Mouse (Mus musculus) midbrain, embryonic 13.5 days (tissue): ENCODE data around the gene Smg8. TPM values are rescaled to one million over a fixed set of nuclear protein-coding genes. Genes with fewer than 3 reads are reported as not detected.

Experiments used
- ATAC-seq: fragments of 200-750 bp; cut with Nextera tagmentation; 2 replicates; pipeline ENCODE4 v1.8.0; 2017; ENCODE audit warnings: mild to moderate bottlenecking, moderate TSS enrichment, moderate library complexity
- H3K27ac ChIP-seq: fragments of 300-500 bp; sonication (generic); 2 replicates; pipeline ENCODE4 v1.5.1; 2015; ENCODE audit warnings: inconsistent platforms, mild to moderate bottlenecking, moderate library complexity
- H3K27me3 ChIP-seq: fragments of 300-500 bp; sonication (generic); 2 replicates; pipeline ENCODE4 v1.6.1; 2015; ENCODE audit warnings: mild to moderate bottlenecking, inconsistent platforms
- H3K36me3 ChIP-seq: fragments of 300-500 bp; sonication (generic); 2 replicates; pipeline ENCODE4 v1.6.1; 2015; ENCODE audit warnings: mild to moderate bottlenecking, inconsistent platforms
- H3K4me1 ChIP-seq: fragments of 300-500 bp; sonication (generic); replicated peaks from 2 replicates; pipeline ENCODE4 v1.6.1; 2015; ENCODE audit warnings: inconsistent platforms
- H3K4me2 ChIP-seq: fragments of 300-500 bp; sonication (generic); replicated peaks from 2 replicates; pipeline ENCODE4 v1.6.1; 2015; ENCODE audit warnings: moderate library complexity, mild to moderate bottlenecking, inconsistent platforms
- H3K4me3 ChIP-seq: fragments of 300-500 bp; sonication (generic); replicated peaks from 2 replicates; pipeline ENCODE4 v1.5.1; 2015; ENCODE audit warnings: mild to moderate bottlenecking, inconsistent platforms
- H3K9ac ChIP-seq: fragments of 300-500 bp; sonication (generic); replicated peaks from 2 replicates; pipeline ENCODE4 v1.6.1; 2015; ENCODE audit warnings: mild to moderate bottlenecking, inconsistent platforms
- H3K9me3 ChIP-seq: fragments of 300-500 bp; sonication (generic); 2 replicates; pipeline ENCODE4 v1.6.1; 2016; ENCODE audit warnings: mild to moderate bottlenecking, inconsistent platforms
- WGBS: fragments of 180-500 bp; shearing (Covaris S2); methylation state at CpG from one replicate; pipeline ENCODE4 v1.1.7; 2015; 5-methylcytosine and 5-hydroxymethylcytosine counted together
- polyA plus RNA-seq: library from polyadenylated mRNA; unstranded; fragments of >200 nt; fragmentation: Nextera tagmentation; extraction: Ambion mirVana; gene quantifications from 2 replicates; pipeline ENCODE4 v1.2.1, GENCODE M21; 2015

Smg8 gene
- polyA plus RNA-seq: 23.0 and 23.7 TPM in 2 replicates

DNA sequence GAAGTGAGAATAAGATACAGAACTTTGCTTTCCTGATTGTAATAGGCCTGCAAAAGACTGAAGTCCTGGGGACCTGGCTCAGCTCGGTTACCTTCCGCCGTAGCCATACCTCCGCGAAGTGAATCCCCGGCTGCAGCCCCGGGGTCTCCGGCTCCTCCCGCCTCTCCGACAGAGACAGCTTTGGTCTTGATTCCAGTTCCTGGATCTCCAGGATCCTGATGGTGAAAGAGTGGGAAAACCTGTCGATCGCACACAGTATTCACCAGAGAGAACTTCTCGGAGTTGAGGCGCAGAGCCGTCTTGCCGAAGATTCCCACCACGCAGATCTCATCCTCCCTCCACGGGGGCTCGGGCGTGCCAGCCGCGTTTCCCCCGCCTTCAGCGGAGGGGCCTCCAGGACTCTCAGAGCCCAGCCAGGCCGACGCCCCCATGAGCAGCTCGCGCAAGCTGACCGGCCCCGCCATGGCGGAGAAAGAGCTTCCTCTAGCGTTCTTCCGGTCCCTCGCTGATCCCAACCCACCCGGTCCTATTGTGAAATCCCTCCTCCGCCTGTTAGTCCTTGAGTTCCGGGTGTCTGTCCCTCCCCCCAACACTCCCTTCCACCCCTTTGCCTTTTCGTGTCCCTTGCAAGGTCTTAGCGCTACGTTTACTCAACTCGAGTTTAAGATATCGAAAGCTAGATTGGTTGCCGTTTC is at the start of gene Smg8:
TSS of gene Smg8 (minus strand) at position 485 of the 695 bp plus-strand sequence.
- peak within 1 kb of the TSS; percentile 96 for H3K4me3 ChIP-seq
- peak; percentile 95 for ATAC-seq
- no peaks in the 10 kb centered on the region for H3K9me3 ChIP-seq
- H3K36me3 ChIP-seq: peaks cover 33% of the 10 kb centered on the region
- under 1% methylated on average over 43 of the region's 43 CpGs for WGBS
- peak within 1 kb of the TSS; percentile 91 for H3K9ac ChIP-seq
- peak within 1 kb of the TSS; percentile 74 for H3K27ac ChIP-seq
- no peaks in the 10 kb centered on the region for H3K27me3 ChIP-seq
- peak within 1 kb of the TSS; percentile 98 for H3K4me2 ChIP-seq
- peaks cover 37% of the 10 kb centered on the region for H3K4me1 ChIP-seq

DNA sequence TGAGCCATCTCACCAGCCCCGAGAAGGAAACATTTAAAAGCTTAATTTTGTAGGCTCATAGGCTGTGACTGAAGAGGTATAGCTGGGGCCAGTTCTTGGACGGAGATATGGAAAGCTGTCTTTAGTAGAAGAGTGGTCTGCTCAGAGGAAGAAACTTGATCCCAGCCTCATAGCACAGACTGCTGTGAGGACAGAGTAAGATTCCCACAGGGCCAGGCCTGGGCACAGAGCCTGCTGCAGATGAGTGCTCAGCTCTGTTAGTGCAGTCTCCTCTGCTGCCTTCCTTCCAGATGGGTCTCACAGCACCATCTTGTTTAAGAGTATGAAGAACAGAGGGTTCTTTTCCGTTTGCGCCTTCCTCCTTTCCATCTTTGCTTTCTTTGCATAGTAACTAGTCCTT is 49.7 kb upstream of the Smg8 start:
- no peak overlapping the region for H3K27ac ChIP-seq
- H3K9me3 ChIP-seq: no peaks in the 10 kb centered on the region
- no peak overlapping the region for H3K4me2 ChIP-seq
- no peak for ATAC-seq
- no peaks in the 10 kb centered on the region for H3K4me1 ChIP-seq
- peaks cover 34% of the 10 kb centered on the region for H3K36me3 ChIP-seq
- H3K4me3 ChIP-seq: no peak overlapping the region
- no peak overlapping the region for H3K9ac ChIP-seq
- 92% methylated on average over 4 of the region's 4 CpGs for WGBS
- no peaks in the 10 kb centered on the region for H3K27me3 ChIP-seq

DNA sequence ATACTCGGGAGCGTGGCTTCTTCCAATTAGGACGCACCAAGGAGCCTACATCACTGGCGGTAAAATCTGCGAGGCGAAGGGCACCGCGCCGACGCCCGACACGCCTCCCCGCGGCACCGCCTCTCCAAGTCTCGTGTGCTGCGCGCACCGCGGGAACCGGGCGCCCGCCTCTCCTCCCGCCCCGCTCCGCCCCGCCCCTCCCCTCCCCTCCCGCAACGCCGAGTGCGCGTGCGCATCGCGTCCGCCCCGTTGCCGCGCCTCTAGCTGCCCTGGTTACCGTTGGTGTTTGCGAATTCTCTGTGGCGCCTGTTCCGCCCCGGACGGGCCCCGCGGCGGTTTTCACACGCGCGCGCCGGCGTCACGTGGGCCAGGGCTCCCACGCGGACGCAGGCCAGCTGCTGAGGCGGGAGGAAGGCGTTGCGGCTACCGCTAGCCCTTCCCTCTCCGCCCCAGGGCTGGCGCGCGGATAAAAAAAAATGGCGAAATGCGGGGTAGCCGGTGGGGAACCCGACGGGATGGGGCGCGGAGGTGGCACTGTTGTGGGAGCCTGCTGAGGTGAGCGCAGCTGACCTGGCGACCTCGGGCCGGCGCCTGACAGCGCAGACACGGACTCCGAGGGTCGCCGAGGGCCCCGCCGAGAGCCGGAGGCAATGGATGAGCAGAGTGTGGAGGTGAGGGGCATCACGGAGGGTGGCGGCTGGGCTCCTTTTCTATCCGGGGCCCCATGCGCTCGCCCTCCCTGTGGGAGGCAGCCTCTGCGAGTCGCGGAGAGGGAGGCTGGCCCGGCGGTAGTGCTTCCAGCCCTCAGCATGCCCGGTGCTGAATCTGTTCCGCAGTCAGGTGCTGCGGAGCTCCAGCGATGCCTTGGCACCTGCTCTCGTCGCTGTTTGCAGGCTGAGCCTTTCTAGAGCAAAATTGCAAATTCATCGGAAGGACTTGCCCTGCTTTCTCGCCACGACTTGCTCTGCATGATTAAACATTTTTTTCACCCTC is 40.5 kb upstream of the Smg8 start, which contains the start of gene Trim37:
TSS of gene Trim37 (plus strand) at position 254 of the 993 bp plus-strand sequence.
- Histone ChIP-seq H3K9ac (peak within 1 kb of the TSS; percentile 90), H3K27ac (peak within 1 kb of the TSS; percentile 94), H3K4me2 (peak within 1 kb of the TSS; percentile 59), H3K4me3 (peak within 1 kb of the TSS; percentile 96), H3K9me3 (no peaks in the 10 kb centered on the region), H3K36me3 (peaks cover 31% of the 10 kb centered on the region), H3K4me1 (peaks cover 26% of the 10 kb centered on the region), H3K27me3 (no peaks in the 10 kb centered on the region)
- WGBS: under 1% methylated on average over 98 of the region's 105 CpGs
- ATAC-seq: peak; percentile 94

DNA sequence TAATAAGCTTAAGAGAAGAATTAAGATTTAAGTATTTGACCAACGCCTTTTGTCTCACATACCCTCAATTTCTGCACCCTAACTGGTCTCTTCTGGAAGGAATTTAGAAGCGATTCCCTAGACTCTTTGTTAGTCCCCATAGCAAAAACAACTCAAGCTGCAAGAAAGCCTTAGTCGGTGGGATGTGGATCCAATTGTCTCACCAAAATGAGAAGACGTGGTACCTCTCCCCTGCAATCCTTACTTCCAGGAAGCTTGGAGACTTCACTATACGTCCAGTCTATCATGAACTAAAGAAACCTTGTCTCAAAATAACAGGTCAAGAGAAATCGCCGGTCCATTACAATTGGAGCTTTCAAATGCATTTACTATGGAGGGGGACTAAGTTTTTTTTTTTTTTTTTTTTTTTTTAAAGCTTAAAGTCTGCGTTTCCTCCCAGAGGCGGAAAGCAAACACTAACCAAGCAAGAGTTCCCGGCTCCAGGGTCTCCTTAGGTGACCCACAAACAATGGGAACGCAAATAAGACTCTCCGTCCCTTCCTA is 39.8 kb upstream of the Smg8 start:
- WGBS: 1% methylated on average over 12 of the region's 12 CpGs
- peaks cover 26% of the 10 kb centered on the region for H3K4me1 ChIP-seq
- no peak for ATAC-seq
- peaks cover 34% of the 10 kb centered on the region for H3K36me3 ChIP-seq
- H3K4me2 ChIP-seq: peak overlapping the region; percentile 59
- H3K27me3 ChIP-seq: no peaks in the 10 kb centered on the region
- H3K9ac ChIP-seq: peak overlapping the region; percentile 60
- no peaks in the 10 kb centered on the region for H3K9me3 ChIP-seq
- H3K27ac ChIP-seq: peak overlapping the region; percentile 94
- peak overlapping the region; percentile 96 for H3K4me3 ChIP-seq

DNA sequence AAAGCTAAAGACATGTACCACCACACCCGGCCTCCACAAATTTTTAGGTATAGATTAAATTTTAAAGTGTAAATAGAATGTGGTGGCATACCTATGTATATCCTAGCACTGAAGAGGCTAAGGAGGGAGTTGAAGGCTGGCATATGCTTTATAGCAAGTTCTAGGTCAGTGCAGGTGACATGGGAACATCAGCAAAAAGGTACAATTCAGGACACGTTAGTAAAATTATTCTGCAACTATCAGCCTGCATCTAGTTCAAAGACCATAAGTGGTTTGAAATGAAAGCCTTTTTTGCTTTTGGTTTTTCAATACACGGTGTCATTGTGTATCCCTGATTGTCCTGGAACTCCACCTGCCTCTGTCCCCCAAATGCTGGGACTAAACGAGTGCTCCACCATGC is 39.0 kb upstream of the Smg8 start:
- 55% methylated on average over 4 of the region's 4 CpGs for WGBS
- H3K9me3 ChIP-seq: no peaks in the 10 kb centered on the region
- H3K36me3 ChIP-seq: peaks cover 36% of the 10 kb centered on the region
- peak overlapping the region; percentile 94 for H3K27ac ChIP-seq
- peak overlapping the region; percentile 96 for H3K4me3 ChIP-seq
- H3K27me3 ChIP-seq: no peaks in the 10 kb centered on the region
- ATAC-seq: no peak
- peak overlapping the region; percentile 59 for H3K4me2 ChIP-seq
- H3K4me1 ChIP-seq: peaks cover 26% of the 10 kb centered on the region
- H3K9ac ChIP-seq: peak overlapping the region; percentile 60

DNA sequence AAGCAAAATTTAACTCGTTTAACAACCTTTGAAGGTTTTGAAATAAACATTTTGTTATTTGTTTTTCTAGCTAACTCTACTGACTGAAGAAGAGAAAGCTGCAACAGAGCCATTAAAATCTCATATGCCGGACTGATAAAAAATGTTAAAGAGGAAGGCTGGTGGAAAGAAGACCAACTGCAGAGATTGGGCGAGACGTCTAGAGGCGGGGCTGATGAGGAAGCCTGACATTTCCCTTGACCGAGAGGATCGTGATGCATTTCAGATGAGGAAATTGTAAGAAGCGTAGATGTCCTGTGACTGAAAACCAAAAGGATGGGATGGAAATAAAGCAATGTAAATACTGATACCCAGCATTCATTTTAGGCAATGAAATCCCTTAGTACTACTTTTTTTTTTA is 35.3 kb upstream of the Smg8 start:
- Histone ChIP-seq H3K27ac (no peak overlapping the region), H3K9ac (no peak overlapping the region), H3K4me2 (no peak overlapping the region), H3K27me3 (no peaks in the 10 kb centered on the region), H3K9me3 (no peaks in the 10 kb centered on the region), H3K4me3 (no peak overlapping the region), H3K4me1 (peaks cover 8% of the 10 kb centered on the region), H3K36me3 (peaks cover 58% of the 10 kb centered on the region)
- WGBS: 75% methylated on average over 8 of the region's 8 CpGs
- no peak for ATAC-seq

DNA sequence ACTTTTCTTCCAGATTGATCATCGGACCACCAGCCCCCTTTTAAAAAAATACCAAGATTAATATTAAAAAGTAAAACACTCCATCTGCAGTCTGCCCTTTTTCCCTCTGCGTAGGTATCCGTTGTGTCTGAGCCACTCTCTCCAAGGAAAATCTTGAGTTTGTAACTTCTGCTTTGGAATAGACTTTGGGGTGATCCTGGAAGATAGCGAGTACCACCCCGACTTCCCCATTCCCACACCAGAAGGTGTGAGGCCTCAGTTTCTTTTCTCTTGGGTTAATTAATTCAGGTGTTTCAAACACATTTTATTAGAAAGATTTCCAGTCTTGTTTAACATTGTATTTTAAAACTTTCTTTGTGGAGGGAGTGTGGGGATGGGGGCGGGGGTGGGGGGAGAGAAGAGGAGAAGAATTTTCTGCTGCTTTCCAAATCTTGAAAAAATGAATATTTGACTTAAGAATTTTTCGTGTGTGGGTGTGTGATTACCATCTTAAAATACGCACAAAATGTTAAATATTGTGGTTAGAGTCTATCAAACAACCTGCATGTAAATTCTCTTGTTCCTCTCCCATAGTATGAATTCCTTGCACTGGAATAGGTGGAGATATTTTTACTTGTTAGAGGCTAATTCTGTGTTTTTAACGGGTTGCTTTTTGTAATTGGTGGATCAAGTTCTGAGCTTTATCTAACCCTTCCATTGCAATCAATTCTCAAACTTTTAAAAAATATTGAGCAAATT is 23.8 kb upstream of the Smg8 start:
- Histone ChIP-seq H3K4me1 (peaks cover 43% of the 10 kb centered on the region), H3K9ac (peak overlapping the region; percentile 95), H3K27me3 (no peaks in the 10 kb centered on the region), H3K36me3 (peaks cover 15% of the 10 kb centered on the region), H3K4me3 (peak overlapping the region; percentile 87), H3K9me3 (no peaks in the 10 kb centered on the region), H3K4me2 (peak overlapping the region; percentile 74), H3K27ac (peak overlapping the region; percentile 93)
- no peak for ATAC-seq
- WGBS: 5% methylated on average over 9 of the region's 9 CpGs

DNA sequence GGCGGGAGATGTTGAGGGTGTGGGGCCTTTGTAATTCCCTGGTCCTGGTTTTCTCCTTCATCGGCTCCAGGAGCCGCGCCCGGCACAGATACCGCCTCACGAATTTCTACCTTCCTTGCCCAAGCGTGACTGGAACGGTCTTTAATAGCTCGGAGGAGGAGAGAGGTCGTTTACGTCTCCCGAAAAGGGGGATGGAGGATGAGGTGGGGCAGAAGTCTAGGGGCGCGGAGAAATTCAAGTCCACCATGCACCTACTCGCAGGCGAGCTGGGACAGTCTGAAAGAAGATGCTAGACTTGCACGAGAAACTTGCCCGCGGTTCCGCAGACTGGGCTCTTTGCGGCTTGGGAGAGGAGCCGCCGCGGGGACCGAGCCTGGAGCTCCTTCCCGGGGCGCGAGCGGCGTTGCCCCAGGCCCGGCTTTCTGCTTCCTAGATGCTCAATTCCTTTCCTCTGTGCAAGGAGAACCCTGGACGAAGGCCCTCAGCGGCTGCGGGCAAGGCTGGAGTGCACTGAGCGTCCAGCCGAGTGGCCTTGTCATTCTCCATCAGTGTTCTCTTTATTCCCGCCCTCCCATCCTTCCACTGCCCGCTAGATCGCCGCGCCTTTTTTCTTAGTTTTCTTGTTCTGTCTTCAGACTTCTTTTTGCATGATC is 23.1 kb upstream of the Smg8 start:
- Histone ChIP-seq H3K36me3 (peaks cover 15% of the 10 kb centered on the region), H3K9me3 (no peaks in the 10 kb centered on the region), H3K4me3 (peak overlapping the region; percentile 87), H3K27me3 (no peaks in the 10 kb centered on the region), H3K4me2 (peak overlapping the region; percentile 74), H3K4me1 (peaks cover 43% of the 10 kb centered on the region), H3K27ac (peak overlapping the region; percentile 93), H3K9ac (peak overlapping the region; percentile 95)
- ATAC-seq: no peak
- WGBS: 0% methylated on average over 41 of the region's 42 CpGs

DNA sequence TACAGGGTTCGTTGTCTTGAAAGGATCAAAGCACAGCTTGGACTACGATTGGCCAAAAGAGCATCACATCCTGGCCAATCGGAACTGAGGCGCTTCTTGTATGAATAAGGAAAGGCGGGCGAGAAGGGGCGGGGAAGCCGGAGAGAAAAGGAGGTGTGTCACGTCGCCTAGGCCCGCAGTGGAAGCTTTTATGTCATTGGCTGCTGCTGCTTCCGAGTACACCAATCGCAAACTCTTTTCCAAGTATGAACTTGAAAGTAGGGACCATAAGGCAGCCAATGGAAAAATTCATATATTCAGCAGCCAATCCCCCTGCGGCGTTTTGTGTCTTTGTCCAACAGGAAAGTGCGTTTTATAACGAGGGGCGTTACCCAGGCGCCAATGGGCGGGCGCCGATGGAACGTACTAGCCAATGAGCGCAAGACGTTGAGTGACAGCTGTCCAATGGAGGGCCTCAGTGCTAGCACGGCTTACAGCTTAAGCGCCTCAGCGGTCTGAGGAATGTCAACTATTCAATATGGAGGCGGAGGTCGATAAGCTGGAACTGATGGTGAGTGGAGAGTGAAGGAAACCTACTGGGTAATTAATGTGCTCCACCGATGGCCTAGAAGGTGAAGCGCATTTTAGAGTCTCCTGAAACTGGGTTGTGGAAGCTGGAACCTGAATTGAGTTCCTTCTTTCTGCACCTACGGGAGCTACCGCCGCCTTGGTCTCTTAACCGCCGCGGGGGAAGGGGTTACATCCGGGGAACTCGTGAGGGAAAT is 22.4 kb upstream of the Smg8 start, which contains the start of gene Ska2:
TSS of gene Ska2 (plus strand) at position 480 of the 764 bp plus-strand sequence.
- H3K4me1 ChIP-seq: peaks cover 40% of the 10 kb centered on the region
- H3K9me3 ChIP-seq: no peaks in the 10 kb centered on the region
- under 1% methylated on average over 40 of the region's 40 CpGs for WGBS
- H3K27ac ChIP-seq: peak within 1 kb of the TSS; percentile 93
- H3K4me3 ChIP-seq: peak within 1 kb of the TSS; percentile 87
- H3K27me3 ChIP-seq: no peaks in the 10 kb centered on the region
- peak within 1 kb of the TSS; percentile 74 for H3K4me2 ChIP-seq
- peaks cover 21% of the 10 kb centered on the region for H3K36me3 ChIP-seq
- peak; percentile 100 for ATAC-seq
- H3K9ac ChIP-seq: peak within 1 kb of the TSS; percentile 95

DNA sequence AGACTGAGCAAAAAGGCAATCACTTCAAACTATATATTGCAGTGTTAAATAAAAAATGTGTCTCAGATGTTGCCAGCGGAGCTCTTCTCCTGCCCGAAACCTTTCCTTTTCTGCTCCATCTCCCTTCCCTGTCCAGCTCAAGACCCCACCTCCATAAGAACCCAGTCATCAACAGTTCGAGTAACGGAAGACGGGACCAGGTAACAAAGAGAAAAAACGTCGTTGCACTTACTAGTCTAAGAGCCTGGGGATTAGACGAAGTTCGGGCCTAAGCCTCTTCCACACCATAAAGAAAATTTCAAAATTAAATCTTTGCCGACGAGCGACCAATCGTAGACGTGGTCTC is 21.8 kb upstream of the Smg8 start, which contains the start of gene Prr11:
TSS of gene Prr11 (minus strand) at position 300 of the 346 bp plus-strand sequence.
- Histone ChIP-seq H3K36me3 (peaks cover 24% of the 10 kb centered on the region), H3K4me2 (peak within 1 kb of the TSS; percentile 74), H3K9me3 (no peaks in the 10 kb centered on the region), H3K27me3 (no peaks in the 10 kb centered on the region), H3K27ac (peak within 1 kb of the TSS; percentile 93), H3K4me3 (peak within 1 kb of the TSS; percentile 87), H3K9ac (peak within 1 kb of the TSS; percentile 95), H3K4me1 (peaks cover 36% of the 10 kb centered on the region)
- ATAC-seq: no peak
- WGBS: under 1% methylated on average over 14 of the region's 14 CpGs
